Mouse (Mus musculus) T-cell, adult 66 days (primary cell): ENCODE results near the gene Msrb2. TPM values are rescaled to one million over a fixed set of nuclear protein-coding genes. Genes with fewer than 3 reads are reported as not detected.

Source experiments
- total RNA-seq, 2 experiments: library from RNA; stranded (reverse); gene quantifications; 3 replicates in 1 of 2; 4 replicates in 1 of 2; pipeline ENCODE4 v1.2.4; 2023

Msrb2 gene
- 1 to 10 TPM; 5.2 to 8.7 TPM for total RNA-seq

GRCm38 (mm10) chr2:19371390-19372158 is at the start of gene Msrb2:
Gene Msrb2, plus strand, starts transcription at chr2:19371440.

Other genes with a start within 250 kb of the Msrb2 start
- gene Armc3, start 172.1 kb upstream of the Msrb2 start, total RNA-seq = 1 to 10 TPM; 1.0 to 1.1 TPM
- not detected for gene Ptf1a, start 74.2 kb downstream of the Msrb2 start, total RNA-seq
- gene 4921504E06Rik, start 182.5 kb downstream of the Msrb2 start, total RNA-seq = not detected